Mouse (Mus musculus): ENCODE measurements around the gene Wnt1.

Gene Wnt1

GRCm38 (mm10) chr15:98777762-98778161 lies 11.9 kb upstream of the Wnt1 start, which contains the start of gene Wnt10b:
TSS of gene Wnt10b (minus strand) at chr15:98778150.
- DNase-seq (ENCODE audit: low spot score): no peak

GRCm38 (mm10) chr15:98778191-98778770 lies 11.4 kb upstream of the Wnt1 start:
- DNase-seq (ENCODE audit: low spot score): no peak

- no peak for DNase-seq (ENCODE audit: low spot score)
These were observed 10.9 kb upstream of the Wnt1 start for GRCm38 (mm10) chr15:98778806-98779205.

- no peak for DNase-seq (ENCODE audit: low spot score)
These were observed 9.6 kb upstream of the Wnt1 start for GRCm38 (mm10) chr15:98780075-98780474.

GRCm38 (mm10) chr15:98780573-98780972 lies 9.1 kb upstream of the Wnt1 start:
- DNase-seq (ENCODE audit: low spot score): peak; percentile 63

- DNase-seq (ENCODE audit: low spot score): no peak
These were observed 8.5 kb upstream of the Wnt1 start for GRCm38 (mm10) chr15:98781166-98781565.

- DNase-seq (ENCODE audit: low spot score): no peak
These were observed 3.9 kb upstream of the Wnt1 start for GRCm38 (mm10) chr15:98785744-98786143.

- DNase-seq (ENCODE audit: low spot score): peak; percentile 67
These were observed 1.7 kb upstream of the Wnt1 start for GRCm38 (mm10) chr15:98787930-98788329.

GRCm38 (mm10) chr15:98788972-98789660 lies 541 bp upstream of the Wnt1 start:
- DNase-seq (ENCODE audit: low spot score): no peak

- no peak for DNase-seq (ENCODE audit: low spot score)
These were observed 1.1 kb downstream of the Wnt1 start for GRCm38 (mm10) chr15:98790761-98791160.

GRCm38 (mm10) chr15:98791221-98791620 lies 1.6 kb downstream of the Wnt1 start:
- no peak for DNase-seq (ENCODE audit: low spot score)

GRCm38 (mm10) chr15:98791771-98792170 lies 2.1 kb downstream of the Wnt1 start:
- no peak for DNase-seq (ENCODE audit: low spot score)

GRCm38 (mm10) chr15:98792233-98793020 lies 2.8 kb downstream of the Wnt1 start:
- DNase-seq (ENCODE audit: low spot score): no peak

- no peak for DNase-seq (ENCODE audit: low spot score)
These were observed 3.6 kb downstream of the Wnt1 start for GRCm38 (mm10) chr15:98793141-98793698.

GRCm38 (mm10) chr15:98796803-98797595 lies 7.3 kb downstream of the Wnt1 start:
- no peak for DNase-seq (ENCODE audit: low spot score)

GRCm38 (mm10) chr15:98797835-98798492 lies 8.3 kb downstream of the Wnt1 start:
- peak; percentile 80 for DNase-seq (ENCODE audit: low spot score)

GRCm38 (mm10) chr15:98798903-98799302 lies 9.2 kb downstream of the Wnt1 start:
- DNase-seq (ENCODE audit: low spot score): no peak

- peak; percentile 97 for DNase-seq (ENCODE audit: low spot score)
These were observed 9.7 kb downstream of the Wnt1 start for GRCm38 (mm10) chr15:98799396-98799795.

- DNase-seq (ENCODE audit: low spot score): no peak
These were observed 13.3 kb downstream of the Wnt1 start for GRCm38 (mm10) chr15:98802926-98803325.

GRCm38 (mm10) chr15:98804054-98804453 lies 14.4 kb downstream of the Wnt1 start:
- peak; percentile 92 for DNase-seq (ENCODE audit: low spot score)

- peak; percentile 84 for DNase-seq (ENCODE audit: low spot score)
These were observed 15.8 kb downstream of the Wnt1 start for GRCm38 (mm10) chr15:98805324-98806040.

All from retina, embryonic 14.5 days (tissue).